Mouse (Mus musculus) induced T-regulatory cell, adult 2 months (primary cell): Measurements from ENCODE around the gene Cdc14a.
"Not testable (repeated sequence)": the region's sequence is repeated elsewhere in the genome, so short reads cannot be mapped to it uniquely, and the experiment has no call there.

Source experiments
- DNase-seq: peaks from one replicate; pipeline ENCODE4 v3.0.0-alpha.2; 2012; ENCODE audit warnings: low read depth

Gene Cdc14a

DNA sequence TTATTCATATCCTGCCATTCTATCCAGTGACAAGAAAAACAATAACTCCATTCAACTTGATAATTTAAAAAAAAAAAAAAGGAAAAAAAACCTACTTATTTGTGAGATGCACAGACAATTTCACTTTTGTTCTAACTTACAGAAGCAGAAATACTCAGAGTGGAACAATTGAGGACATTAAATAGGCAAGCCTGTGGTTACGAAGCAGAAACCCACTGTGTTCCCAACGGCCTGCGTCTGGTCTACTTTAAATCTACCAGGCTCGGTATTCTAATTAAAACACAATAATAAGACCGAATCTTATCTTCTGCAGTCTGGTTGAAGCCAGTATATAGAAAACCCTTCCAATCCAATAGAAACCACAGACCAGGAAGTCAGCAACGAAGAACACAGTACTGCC, 50.6 kb downstream of the Cdc14a start:
- DNase-seq = no peak

DNA sequence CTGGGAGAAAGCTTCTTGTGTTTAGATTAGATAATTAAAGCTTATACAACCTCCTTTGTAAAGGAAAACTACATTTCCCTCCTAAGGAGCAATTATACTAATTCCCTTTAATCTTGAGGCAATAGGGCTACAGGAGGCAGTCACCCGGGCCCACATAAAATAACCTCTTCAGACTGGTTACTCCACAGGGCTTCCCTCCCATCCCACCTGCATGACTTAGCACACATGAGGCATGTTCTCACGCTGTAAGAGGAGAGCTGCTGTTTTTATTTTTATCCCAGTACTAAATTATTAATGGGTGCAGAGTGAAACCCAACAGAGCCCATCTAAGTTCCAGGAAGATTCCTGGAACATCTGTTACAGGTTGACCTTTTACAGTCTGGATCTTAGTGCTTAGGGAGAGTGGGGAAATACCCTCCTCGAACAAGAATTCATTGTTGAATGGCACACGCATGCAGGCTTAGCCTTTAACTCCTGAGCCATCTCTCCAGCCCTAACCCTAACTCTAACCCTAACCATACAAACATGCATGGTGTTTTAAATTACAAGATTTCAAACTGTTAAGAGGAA, 54.9 kb downstream of the Cdc14a start:
- DNase-seq = no peak

DNA sequence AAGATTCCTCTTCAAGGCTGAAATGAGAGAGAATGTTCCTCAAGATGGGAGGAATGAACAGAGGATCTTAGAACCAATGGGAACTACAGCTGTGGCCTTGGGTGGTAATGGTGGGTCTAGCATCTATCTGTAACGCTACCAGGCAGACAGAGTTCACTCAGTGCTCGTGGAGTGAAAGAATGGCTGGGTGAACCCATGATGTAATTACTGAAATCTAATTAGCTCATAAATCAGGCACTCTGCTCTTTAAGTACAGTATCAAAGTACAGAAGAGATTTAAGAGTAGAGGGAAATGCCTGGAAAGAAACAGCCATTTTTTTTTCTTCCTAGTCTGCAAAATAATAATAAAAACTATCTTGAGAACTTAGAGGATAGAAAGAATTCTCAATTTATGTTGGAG, 57.7 kb downstream of the Cdc14a start:
- no peak for DNase-seq

DNA sequence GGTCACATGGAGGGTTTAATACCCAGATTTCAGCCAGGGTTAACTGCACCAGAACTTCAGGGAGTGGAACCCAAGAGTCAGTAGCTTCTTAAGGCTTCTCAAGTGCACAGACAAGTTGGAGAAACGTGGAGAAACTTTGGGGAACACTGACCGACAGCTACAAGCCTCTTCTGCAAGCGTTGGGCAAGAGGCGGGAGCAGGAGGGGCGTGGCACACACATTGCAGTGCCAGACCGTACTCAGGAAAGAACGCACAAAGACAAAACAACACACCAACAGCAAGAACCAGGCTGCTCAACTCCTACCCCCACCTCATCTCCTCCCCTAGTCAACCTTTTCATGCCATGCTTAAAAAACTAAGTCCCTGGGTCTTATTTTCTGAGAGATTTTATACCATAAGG, 61.9 kb downstream of the Cdc14a start:
- DNase-seq = no peak

DNA sequence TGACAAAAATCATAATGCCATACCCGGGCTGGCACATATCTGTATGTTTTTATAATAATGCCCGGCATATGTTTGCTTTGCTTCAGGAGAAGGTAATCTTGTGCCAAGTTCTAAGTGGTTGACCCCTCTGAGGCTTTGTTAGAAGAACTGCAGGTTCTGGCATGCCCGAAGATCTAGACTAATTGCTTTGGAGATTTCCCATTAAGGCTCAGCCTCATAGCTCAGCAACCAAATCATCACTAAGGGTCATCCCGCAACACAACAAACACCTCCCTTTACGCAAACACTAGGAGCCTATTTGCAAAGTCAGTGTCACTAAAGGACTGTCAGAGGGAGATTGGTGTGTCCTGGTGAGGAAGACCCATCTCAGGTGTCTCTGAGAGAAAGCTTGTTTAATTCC, 62.7 kb downstream of the Cdc14a start:
- no peak for DNase-seq

DNA sequence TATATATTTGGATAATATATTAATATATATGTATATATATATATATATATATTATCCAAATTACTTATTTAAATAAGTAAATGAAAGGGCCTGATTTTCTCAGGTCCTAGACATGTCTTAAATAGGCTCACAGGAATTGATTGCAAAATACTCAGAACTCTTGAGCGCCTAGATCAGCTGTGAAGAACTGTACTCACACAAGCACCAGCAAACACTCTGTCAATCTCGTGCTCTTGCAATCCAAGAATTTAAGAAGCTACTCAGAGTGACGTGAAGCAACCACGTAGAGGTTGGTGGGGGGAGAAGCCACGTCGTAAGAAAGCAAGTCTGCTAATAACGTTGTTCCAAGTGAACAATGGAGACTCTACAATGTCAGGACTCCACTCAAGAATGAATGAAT, 66.0 kb downstream of the Cdc14a start:
- no peak for DNase-seq

DNA sequence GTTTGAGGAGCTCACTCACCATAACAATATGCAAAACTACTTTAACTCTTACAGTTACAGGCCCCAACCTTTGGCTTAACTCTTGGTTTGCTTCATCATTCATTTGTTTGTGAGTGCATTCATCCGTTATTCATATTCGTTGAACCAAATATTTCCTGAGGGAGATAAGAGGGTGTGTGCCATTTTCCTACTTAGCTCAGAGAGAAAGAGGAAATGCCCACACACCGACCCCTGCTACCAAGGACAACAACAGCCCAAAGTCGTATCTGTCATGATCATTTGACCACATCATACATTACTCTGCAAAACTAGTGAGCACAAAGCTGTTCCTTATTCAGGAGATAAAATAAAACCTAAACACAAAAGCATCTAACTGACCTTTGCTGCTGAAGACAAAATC, 66.7 kb downstream of the Cdc14a start:
- DNase-seq = no peak

DNA sequence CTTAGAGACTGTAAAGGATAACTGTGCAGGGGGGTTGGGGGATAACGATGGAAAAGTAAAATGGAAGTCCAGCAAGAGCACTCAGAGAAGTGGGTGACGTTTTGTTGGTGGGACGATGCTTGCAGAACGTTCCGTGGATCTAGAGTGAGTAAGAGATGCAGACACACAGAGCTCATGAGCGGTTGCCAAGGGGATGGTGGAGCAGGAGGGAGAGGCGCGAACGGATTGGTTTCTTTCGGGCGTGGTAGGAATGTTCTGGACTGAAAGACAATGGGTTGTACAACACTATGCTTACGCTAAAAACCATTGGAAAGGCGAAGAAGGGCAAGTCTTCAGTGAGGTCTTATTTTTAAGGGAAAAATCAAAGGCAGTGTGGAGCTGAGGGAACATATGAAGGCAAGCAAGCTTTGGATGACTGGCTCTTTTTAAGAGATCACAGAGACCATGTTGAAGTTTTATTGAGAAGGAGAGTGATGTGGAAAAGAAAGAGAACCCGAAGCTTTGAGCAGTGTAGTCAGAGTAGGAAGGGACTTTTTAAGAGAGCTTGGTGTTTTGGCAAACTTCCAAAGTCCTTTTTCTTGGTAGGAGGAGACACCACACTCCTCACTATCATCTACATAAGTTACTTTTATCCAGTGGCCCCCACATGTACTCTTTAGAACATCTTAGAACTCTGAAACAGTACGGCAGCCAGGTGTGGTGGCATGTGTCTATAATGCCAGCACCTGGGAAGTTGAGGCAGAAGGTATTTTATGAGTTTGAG, 68.6 kb downstream of the Cdc14a start:
- no peak for DNase-seq

DNA sequence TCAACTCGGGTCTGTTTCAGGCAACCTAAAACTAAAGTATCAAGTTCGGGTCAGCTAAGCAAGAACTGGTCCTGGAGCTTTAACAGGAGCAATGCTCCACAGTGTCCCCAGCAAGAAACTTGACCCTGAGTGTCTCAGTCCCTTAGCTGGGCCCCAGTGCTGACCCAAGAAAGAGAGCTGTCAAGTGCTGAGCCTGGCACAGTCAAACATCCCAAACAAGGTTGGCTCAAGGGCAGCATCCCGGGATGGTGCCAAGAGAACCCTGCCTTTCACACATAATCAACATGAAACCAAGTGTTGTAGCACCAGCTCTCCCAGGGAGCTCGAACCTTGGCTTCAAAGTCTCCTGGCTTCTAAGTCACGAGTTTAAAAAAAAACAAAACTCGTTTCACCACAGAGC, 71.3 kb downstream of the Cdc14a start:
- DNase-seq = no peak

DNA sequence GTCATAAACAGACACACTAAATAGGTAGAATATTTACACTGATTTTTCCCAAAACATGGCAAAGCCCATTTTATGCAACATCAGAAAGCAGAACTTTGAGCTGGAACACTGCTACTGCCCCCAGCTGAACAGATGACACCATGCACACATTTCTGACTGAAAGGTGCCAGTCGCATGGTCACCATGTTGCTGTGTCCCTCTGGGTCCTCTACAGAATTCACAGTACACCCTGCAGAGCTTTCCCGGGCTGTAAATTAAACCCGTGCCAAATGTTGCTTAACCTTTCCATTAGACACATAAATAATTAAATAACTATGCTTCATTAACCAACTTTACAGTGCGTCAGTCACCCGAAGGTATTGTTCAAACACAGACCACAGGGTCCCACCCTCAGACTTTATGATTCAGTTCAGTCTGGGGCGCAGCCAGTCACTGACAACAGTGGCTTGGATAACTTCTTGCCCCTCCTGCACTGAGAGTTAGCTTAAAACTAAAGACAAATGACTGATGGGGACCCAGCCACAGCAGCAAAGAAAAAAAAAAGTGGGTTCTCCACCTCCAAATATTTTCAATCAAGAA, 73.4 kb downstream of the Cdc14a start:
- DNase-seq = no peak

DNA sequence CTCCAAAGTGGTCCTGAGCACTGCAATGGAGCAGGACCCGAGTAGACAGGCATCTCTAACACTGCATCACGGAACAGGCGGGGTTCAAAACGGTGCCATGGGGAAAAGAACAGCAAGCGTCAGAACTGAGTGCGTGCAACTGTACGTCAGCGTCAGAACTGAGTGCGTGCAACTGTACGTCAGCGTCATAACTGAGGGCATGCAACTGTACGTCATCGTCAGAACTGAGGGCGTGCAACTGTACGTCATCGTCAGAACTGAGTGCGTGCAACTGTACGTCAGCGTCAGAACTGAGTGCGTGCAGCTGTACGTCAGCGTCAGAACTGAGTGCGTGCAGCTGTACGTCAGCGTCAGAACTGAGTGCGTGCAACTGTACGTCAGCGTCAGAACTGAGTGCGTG, 76.3 kb downstream of the Cdc14a start:
- DNase-seq = not testable (repeated sequence)

DNA sequence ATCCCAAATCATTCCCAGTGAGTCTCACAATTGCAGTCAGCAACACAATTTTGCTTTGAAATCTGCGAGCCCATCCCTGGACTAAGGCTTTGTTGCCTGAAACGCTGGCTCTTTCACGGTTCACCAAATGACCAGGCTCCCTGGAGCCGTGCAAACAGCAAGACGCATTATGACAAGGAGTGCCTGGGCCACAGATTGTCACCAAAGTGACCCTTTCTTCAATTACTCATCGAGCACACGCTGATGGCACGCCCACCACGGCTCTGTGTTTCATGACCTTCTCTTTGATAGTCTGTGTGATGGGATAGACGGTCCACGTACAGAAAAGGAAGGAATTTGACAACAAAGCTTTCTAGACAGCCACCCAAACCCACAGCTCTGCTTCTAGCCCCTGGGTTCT, 78.6 kb downstream of the Cdc14a start:
- no peak for DNase-seq

DNA sequence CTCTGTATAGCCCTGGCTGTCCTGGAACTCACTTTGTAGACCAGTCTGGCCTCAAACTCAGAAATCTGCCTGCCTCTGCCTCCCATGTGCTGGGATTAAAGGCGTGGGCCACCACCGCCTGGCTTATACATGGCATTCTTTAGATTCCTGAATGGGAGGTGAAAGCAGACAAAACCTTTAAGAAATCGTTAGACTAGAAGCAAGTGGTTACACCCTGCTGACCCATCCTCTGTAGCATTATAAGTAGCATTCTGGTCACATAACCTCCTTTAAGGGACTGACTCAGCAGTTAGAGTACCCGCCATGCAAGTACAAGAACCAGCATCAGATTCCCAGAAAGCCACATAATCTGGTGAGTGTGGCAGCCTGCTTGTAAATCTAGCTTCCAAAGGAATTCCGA, 81.6 kb downstream of the Cdc14a start:
- DNase-seq = no peak

DNA sequence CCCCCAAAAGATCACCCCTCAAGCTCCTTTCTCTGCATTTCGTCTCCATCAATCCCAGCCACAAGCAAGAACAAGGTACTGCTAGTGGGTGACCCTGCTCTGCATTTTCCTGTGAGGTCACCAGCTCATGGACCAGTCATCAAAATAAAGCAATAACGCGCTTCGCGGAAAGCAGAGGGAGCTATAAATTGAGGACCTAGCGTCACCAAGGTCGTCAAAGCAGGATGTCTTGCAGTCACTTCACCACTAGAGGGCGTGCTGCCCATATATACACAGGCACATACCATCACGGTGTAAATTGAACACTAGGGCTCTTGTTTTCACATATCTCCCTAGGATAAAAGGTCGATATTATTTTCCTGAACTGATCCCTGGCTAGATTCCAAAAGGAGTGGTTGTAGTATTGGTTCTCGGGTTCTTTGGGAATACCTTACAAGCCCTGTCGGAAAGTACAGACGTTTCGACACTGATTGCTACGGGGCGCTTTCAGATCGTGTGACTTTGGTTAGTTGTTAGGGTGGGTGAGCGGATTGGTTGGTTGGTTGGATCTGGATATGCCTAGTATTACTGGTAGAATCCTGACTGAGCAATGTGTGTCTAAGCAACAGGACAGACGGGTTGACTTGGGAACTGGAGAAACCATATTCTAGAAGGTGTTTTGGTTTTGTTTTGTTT, 82.7 kb downstream of the Cdc14a start:
- peak; percentile 88 for DNase-seq

DNA sequence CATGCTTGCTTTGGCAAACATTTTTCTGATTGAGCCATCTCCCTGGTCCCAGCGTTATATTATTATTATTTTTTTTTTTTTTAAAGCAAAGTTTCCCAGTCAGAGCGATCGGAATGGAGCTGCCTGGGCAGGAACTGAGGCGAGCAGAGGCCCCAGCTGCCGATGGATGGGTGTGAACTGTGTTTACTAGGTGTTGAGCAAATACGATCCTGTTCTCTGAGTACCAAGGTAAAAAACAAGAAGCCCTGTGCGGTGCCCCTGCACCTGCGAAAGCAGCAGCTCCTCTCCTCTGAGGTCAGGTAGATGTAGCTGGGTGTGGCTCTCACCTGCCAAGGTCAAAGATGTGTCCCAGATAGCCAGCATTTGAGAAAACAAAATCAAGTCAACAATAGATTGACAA, 83.6 kb downstream of the Cdc14a start:
- DNase-seq = no peak

DNA sequence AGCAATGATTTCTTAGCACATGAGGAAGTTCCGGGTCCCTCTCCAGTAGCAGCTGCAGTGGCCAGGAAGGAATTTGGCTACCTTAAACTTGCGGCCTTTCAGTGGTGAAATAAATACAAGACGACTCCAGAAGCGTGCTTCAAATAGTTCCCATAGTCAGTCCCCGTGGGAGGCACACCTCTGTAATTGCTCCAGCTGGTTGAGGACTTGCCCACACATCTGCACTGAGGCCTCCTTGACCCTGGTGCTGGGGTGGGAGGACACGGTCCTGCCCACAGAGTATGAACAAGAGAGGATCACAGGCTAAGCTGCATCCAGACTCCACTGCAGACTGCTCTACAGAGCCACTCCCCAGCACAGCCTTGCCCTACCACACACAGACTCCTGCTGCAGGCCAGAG, 85.2 kb downstream of the Cdc14a start:
- no peak for DNase-seq

DNA sequence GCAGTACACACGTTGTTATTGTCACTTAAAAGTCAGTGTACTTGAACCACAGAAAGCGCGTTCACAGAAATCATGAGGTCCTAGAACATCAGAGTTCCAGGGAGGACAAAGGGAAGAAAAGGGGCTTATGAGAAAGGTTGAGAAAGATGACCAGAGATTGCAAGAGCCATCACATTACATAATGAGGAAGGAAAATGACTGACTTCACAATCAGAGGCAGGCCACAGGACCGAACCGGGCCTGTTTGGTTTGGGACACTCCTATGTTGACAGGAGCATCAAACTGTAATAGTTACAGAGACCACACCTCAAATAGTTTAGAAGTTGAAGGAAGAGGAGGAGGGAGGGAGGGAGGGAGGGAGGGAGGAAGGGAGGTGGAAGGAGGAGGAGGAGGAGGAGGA, 86.0 kb downstream of the Cdc14a start:
- DNase-seq = no peak

DNA sequence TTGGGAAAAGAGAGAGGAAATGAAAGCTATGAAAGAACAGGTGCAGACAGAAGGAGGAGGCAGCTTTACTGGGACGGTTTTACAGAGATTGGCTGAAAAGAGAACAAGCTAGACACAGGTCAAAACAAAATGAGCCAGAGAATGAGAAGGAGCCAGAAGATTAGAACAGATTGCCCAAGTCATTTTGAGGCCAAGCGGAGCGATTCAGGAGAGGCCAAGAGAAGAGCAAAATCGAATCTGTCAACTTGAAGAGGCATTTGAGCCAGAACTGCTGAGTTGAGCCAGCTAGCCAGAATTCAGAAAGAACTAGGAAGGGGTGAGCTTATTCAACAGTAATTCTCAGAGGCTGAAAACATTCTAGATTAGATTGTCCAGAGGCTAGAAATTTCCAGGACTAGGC, 88.8 kb downstream of the Cdc14a start:
- no peak for DNase-seq

DNA sequence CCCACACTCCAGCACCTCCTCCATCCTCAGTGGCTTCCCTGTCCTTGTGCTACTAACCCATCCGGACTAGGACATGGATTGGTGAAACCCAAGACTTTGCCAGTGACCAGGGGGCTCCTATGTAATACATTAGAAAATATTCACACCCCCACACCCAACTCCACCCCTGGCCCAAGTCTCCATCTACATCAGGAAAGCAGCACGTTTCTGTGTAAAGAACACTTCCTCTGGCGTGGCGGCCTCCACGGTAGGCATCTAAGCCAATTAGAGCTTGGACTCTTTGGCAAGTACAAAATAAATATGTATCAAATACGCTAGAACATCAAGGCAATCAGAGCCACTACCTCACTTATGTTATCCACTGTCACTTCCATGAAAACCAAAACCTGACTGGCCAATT, 90.1 kb downstream of the Cdc14a start:
- DNase-seq = no peak

DNA sequence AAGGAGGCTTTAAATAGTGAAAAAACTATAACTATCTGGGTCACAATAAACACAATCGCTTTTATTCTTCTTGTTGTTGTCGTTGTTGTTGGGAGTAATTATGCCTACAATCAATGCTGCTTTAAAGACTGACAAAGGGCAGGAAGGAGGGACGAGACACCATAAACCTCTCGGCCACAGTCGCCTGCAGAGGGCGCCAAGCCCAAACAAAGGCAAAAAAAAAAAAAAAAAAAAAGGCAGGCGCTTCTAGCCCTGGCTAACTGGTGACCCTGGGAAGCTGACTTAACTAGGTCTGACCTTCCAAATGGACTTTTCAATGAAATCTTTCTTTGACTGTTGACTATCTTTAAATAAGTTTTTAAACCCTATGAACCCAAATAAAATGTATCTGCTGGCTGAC, 90.6 kb downstream of the Cdc14a start:
- peak; percentile 79 for DNase-seq

DNA sequence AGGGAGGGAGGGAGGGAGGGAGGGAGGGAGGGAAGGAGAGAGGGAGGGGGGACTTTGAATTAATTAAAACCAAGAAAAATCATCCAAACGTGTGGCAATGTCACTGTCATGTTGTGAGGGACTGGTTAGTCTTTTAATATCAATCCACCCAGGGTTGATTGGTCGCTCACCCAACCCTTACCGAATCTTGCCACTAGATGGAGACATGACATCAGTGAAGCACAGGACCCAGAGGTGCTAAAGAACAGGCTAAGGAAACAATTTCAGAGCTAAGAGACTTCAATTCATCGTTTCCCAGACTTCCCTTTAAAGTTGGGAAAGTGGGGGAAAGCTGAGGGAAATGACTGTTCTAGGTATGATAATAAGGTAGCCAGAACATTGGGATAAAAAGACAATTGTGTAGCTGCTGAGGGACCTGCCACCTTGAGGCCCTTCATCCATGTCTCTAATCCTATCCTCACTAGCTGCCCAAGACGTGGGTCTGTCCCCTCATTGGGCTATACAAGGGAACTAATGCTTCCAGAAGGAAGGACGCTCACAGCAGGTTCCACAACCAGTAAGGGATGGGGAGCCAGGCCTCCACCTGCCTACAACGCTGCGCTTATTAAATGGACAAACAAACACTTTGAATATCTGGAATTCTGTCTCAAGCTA, 91.9 kb downstream of the Cdc14a start:
- peak; percentile 83 for DNase-seq

DNA sequence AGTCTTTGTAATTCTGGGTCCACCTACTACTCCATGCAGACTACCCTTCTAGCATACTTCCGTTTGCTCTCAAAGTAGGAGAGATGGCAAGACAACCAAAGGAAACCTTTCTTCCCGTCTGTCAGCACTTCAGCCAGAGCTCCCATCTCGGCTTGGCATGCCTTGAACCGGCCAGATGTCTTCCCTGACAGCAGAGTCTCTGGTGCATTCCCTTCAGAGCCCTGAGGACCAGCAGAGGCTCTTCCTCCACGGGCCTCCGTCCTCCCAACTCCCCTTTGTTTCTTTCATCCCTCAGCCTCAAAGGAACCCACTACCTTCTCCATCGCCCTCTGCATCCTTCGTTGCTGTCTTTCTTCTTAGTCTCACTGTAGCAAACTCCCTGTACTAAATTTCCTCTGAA, 93.9 kb downstream of the Cdc14a start:
- no peak for DNase-seq
